Comparison of ENCODE assay signal across 9 mouse cellular contexts in the genomic region with DNA sequence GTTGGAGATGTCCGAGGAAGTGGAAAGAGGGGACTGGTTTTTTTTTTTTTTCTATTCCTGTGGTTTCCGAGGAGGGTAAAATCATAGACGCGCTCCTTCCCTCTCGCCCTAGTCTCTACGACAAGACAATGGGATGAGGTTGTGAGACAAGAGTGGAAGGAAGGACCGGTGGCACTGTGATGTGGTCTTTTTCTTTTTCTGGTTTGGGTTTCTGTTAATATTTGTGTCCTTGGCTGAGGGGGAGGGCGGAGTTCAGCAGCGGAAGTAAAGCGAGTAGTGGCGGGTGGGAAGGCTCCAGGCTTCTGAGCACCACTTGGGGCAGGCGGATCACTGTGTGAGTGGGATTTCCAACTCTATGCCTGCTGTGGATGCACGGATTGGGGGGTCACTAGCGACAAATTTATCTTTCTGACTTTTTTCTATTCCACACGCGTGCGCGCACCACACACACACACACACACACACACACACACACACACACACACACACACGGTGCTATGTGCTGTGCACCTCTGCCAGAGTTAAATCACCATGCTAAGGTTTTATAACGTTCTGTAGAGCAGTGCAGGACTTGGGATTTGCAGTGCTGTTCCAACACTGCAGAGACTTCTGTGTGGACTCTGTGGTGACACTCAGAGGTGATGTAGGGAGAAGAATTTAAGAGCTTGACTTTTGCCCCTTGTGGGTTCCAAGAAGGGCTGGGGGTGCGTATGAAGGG. TPM values are rescaled to one million over a fixed set of nuclear protein-coding genes. Genes with fewer than 3 reads are reported as not detected.
DNase-seq lines count a peak whose midpoint lies in the region; ATAC-seq lines count a peak whose summit lies in the region.
"Had no signal": no experiment of that assay in that cellular context is flagged by ENCODE, and none has a peak within 500 bp of the region (broad histone marks: within the 10 kb centered on the region; RNA-seq: fewer than 3 reads in every experiment).

No protein-coding gene starts in this region.

- H3K9me3 ChIP-seq in forebrain, embryonic 14.5 days (replicated peaks; ENCODE audit: control insufficient read depth, low read length) = no peaks in the 10 kb centered on the region
- H3K9me3 ChIP-seq in midbrain, embryonic 10.5 days (replicated peaks) = no peaks in the 10 kb centered on the region

- peaks cover 41% of the 10 kb centered on the region for H3K4me1 ChIP-seq in forebrain, embryonic 14.5 days (ENCODE audit: control insufficient read depth, insufficient read depth, low read length)
- peaks cover 65% of the 10 kb centered on the region for H3K4me1 ChIP-seq in midbrain, embryonic 10.5 days

- peak overlapping the region; percentile 96 for H3K9ac ChIP-seq in forebrain, embryonic 14.5 days (ENCODE audit: low read length)

- H3K27ac ChIP-seq in forebrain, embryonic 14.5 days (ENCODE audit: low read depth, low read length) = peak overlapping the region; percentile 74
- peak overlapping the region; percentile 77 for H3K27ac ChIP-seq in midbrain, embryonic 10.5 days (replicated peaks)
- H3K27ac ChIP-seq: gastrocnemius, adult 2 months had no signal

- peak overlapping the region; percentile 66 for H3K4me2 ChIP-seq in forebrain, embryonic 14.5 days (ENCODE audit: low read length)

- H3K4me3 ChIP-seq in forebrain, embryonic 14.5 days (ENCODE audit: low read depth, low read length) = peak overlapping the region; percentile 67
- H3K4me3 ChIP-seq in midbrain, embryonic 10.5 days = peak overlapping the region; percentile 66

- DNase-seq in CD4-positive, CD25-positive, alpha-beta regulatory T cell, adult 2 months (ENCODE audit: low read depth, low spot score) = peak; percentile 27
- peak; percentile 18 for DNase-seq in R1 (ENCODE audit: low read depth, low spot score)
- DNase-seq in forebrain, embryonic 14.5 days (ENCODE audit: low spot score) = peak; percentile 47
- DNase-seq in midbrain, embryonic 10.5 days (ENCODE audit: low spot score) = peak; percentile 49
- no peak for DNase-seq in spleen, adult 12 weeks (ENCODE audit: low spot score)
- DNase-seq in adrenal gland, postnatal 10 days = no peak
- no peak for DNase-seq in ovary, postnatal 36 days (ENCODE audit: low spot score)
- DNase-seq: gastrocnemius, adult 2 months had no signal

- WGBS in forebrain, embryonic 14.5 days = 12% methylated on average over 21 of the region's 21 CpGs
- 2% methylated on average over 21 of the region's 21 CpGs for WGBS in midbrain, embryonic 10.5 days

- no peak for ATAC-seq in CD4-positive, CD25-positive, alpha-beta regulatory T cell, adult 4 months
- ATAC-seq in forebrain, embryonic 14.5 days = no peak

- H3K36me3 ChIP-seq in forebrain, embryonic 14.5 days (ENCODE audit: control insufficient read depth, insufficient read depth, low read length) = peaks cover 18% of the 10 kb centered on the region; the same call in 1 of the 2 replicates
- peaks cover 2% of the 10 kb centered on the region; the same call in 1 of the 2 replicates for H3K36me3 ChIP-seq in midbrain, embryonic 10.5 days

- H3K27me3 ChIP-seq in forebrain, embryonic 14.5 days (replicated peaks; ENCODE audit: control insufficient read depth, insufficient read depth, low read length) = peaks cover 28% of the 10 kb centered on the region
- H3K27me3 ChIP-seq in midbrain, embryonic 10.5 days (ENCODE audit: low read depth, poor library complexity, severe bottlenecking) = peaks cover 100% of the 10 kb centered on the region

RNA-seq across cellular contexts. Expression of gene Pax6, which starts 14.1 kb away (rescaled TPM):
- 1 to 10 TPM in 1 of 2 experiments, not detected in 1; 1.3 TPM for polyA plus RNA-seq in CD4-positive, CD25-positive, alpha-beta regulatory T cell, adult 4 months (2017; shearing (Covaris generic))
- 44.5 and 51.8 TPM in 2 replicates for polyA plus RNA-seq in forebrain, embryonic 14.5 days (2014; fragmentation: Nextera tagmentation; extraction: Ambion mirVana)
- 39.0 and 40.1 TPM in 2 replicates for polyA plus RNA-seq in midbrain, embryonic 10.5 days (2016; fragmentation: Nextera tagmentation; extraction: Ambion mirVana)
- total RNA-seq in adrenal gland, postnatal 10 days (2021) = under 1 TPM in 1 of 2 experiments, not detected in 1; 0.36 TPM
- total RNA-seq: gastrocnemius, adult 2 months had no signal

Comparison
In these comparisons a context has a peak if more than half of its experiments do, and no peak if none do; other contexts are left out.
1. DNase-seq: peak in CD4-positive, CD25-positive, alpha-beta regulatory T cell, adult 2 months (single experiment), R1 (single experiment), forebrain, embryonic 14.5 days (single experiment) and midbrain, embryonic 10.5 days (single experiment); none in spleen, adult 12 weeks (single experiment), adrenal gland, postnatal 10 days (single experiment) and ovary, postnatal 36 days (single experiment).
2. RNA of gene Pax6, which starts 14.1 kb away (polyA plus RNA-seq): 44.5 to 51.8 TPM in forebrain, embryonic 14.5 days and 39.0 to 40.1 TPM in midbrain, embryonic 10.5 days; 1.3 TPM in CD4-positive, CD25-positive, alpha-beta regulatory T cell, adult 4 months; every median in the first group is over 10 times any median in the second.